Comparison of ENCODE assay signal across 22 mouse cellular contexts in the genomic region with DNA sequence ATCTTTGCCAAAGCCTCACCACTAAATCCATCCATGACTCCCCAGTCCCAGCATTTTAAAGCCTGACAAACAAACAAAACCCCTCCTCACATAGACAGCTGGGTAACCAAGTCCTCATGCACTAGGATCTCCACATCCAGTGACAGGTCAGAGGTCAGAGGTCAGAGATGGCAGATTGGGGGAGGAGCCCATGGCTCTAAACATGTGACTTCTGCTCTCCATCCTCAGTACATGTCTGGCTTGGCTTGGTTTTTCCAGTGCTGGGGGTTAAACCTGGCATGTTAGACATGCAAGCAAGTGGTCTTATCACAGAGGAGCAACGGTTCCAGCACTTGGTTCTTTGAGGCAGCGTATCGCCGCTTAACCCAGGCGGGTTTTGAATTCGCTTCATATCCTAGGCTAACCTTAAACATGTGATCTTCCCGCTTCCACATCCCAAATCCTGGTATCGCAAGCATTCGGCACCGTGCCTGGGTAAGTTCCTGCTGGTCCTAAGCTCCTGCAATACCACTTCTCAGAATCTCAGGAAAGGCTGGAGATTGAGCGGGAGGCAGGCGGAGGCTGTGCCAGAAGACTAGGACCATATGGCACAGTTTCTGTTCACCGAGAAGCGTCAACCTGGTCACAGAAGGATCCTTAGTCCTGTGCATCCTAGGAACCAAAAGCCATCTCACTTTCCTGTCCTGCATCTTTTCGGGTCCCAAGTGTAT. TPM values are rescaled to one million over a fixed set of nuclear protein-coding genes. Genes with fewer than 3 reads are reported as not detected.
DNase-seq lines count a peak whose midpoint lies in the region; ATAC-seq lines count a peak whose summit lies in the region.
"Had no signal": no experiment of that assay in that cellular context is flagged by ENCODE, and none has a peak within 500 bp of the region (broad histone marks: within the 10 kb centered on the region; RNA-seq: fewer than 3 reads in every experiment).

No protein-coding gene starts in this region.

- DNase-seq in midbrain, embryonic 10.5 days (ENCODE audit: low spot score) = no peak
- DNase-seq in R1 (ENCODE audit: low read depth, low spot score) = peak; percentile 63
- DNase-seq in cerebellum, adult 8-10 months = peak; percentile 70
- DNase-seq in ovary, postnatal 10 days (ENCODE audit: low spot score) = no peak
- DNase-seq in kidney, adult 18-20 months = no peak
- DNase-seq: adrenal gland, postnatal 14 days; gastrocnemius, postnatal 25 days; heart, adult 2 months; kidney, adult 11 months; lung, postnatal 10 days; spleen, adult 18-20 months had no signal

- peaks cover 18% of the 10 kb centered on the region for H3K27me3 ChIP-seq in midbrain, embryonic 12.5 days
- H3K27me3 ChIP-seq in midbrain, embryonic 10.5 days (ENCODE audit: low read depth, poor library complexity, severe bottlenecking) = peaks cover 48% of the 10 kb centered on the region
- no peaks in the 10 kb centered on the region for H3K27me3 ChIP-seq in midbrain, embryonic 15.5 days (replicated peaks)
- H3K27me3 ChIP-seq: neural tube, embryonic 12.5 days had no signal

- ATAC-seq in midbrain, embryonic 12.5 days (ENCODE audit: low FRiP score, low read depth) = no peak
- no peak for ATAC-seq in midbrain, embryonic 15.5 days (replicated peaks)
- ATAC-seq: forebrain, embryonic 14.5 days had no signal

- H3K4me2 ChIP-seq in midbrain, embryonic 12.5 days (replicated peaks) = no peak overlapping the region
- no peak overlapping the region for H3K4me2 ChIP-seq in midbrain, embryonic 15.5 days
- H3K4me2 ChIP-seq: embryonic facial prominence, embryonic 13.5 days; limb, embryonic 15.5 days; liver, embryonic 15.5 days; neural tube, embryonic 12.5 days had no signal

- no peaks in the 10 kb centered on the region for H3K9me3 ChIP-seq in midbrain, embryonic 12.5 days
- no peaks in the 10 kb centered on the region for H3K9me3 ChIP-seq in midbrain, embryonic 10.5 days (replicated peaks)
- H3K9me3 ChIP-seq in midbrain, embryonic 15.5 days = no peaks in the 10 kb centered on the region
- H3K9me3 ChIP-seq: embryonic facial prominence, embryonic 13.5 days; limb, embryonic 15.5 days; liver, embryonic 15.5 days; neural tube, embryonic 12.5 days had no signal

- H3K4me1 ChIP-seq in midbrain, embryonic 12.5 days = peaks cover 35% of the 10 kb centered on the region
- peaks cover 39% of the 10 kb centered on the region for H3K4me1 ChIP-seq in midbrain, embryonic 10.5 days
- H3K4me1 ChIP-seq in midbrain, embryonic 15.5 days = peaks cover 39% of the 10 kb centered on the region

- H3K9ac ChIP-seq in midbrain, embryonic 12.5 days (replicated peaks) = no peak overlapping the region
- H3K9ac ChIP-seq in midbrain, embryonic 15.5 days = no peak overlapping the region
- H3K9ac ChIP-seq: embryonic facial prominence, embryonic 13.5 days; limb, embryonic 15.5 days; liver, embryonic 15.5 days; neural tube, embryonic 12.5 days had no signal

- WGBS in midbrain, embryonic 12.5 days = 95% methylated on average over 15 of the region's 15 CpGs
- 94% methylated on average over 15 of the region's 15 CpGs for WGBS in midbrain, embryonic 10.5 days
- WGBS in midbrain, embryonic 15.5 days = 93% methylated on average over 15 of the region's 15 CpGs

- no peaks in the 10 kb centered on the region for H3K36me3 ChIP-seq in midbrain, embryonic 12.5 days
- no peaks in the 10 kb centered on the region for H3K36me3 ChIP-seq in midbrain, embryonic 10.5 days
- no peaks in the 10 kb centered on the region for H3K36me3 ChIP-seq in midbrain, embryonic 15.5 days (replicated peaks)
- H3K36me3 ChIP-seq: embryonic facial prominence, embryonic 13.5 days; limb, embryonic 15.5 days; liver, embryonic 15.5 days; neural tube, embryonic 12.5 days had no signal

- peak overlapping the region; percentile 69 for H3K27ac ChIP-seq in midbrain, embryonic 12.5 days (replicated peaks)
- H3K27ac ChIP-seq in midbrain, embryonic 10.5 days (replicated peaks) = no peak overlapping the region
- H3K27ac ChIP-seq in midbrain, embryonic 15.5 days = peak overlapping the region; percentile 61
- H3K27ac ChIP-seq: embryonic facial prominence, embryonic 13.5 days; heart, adult 2 months; kidney, postnatal 0 days; limb, embryonic 15.5 days; liver, embryonic 15.5 days; neural tube, embryonic 12.5 days had no signal

- H3K4me3 ChIP-seq in midbrain, embryonic 12.5 days = no peak overlapping the region
- H3K4me3 ChIP-seq in midbrain, embryonic 10.5 days = no peak overlapping the region
- no peak overlapping the region for H3K4me3 ChIP-seq in midbrain, embryonic 15.5 days
- H3K4me3 ChIP-seq: embryonic facial prominence, embryonic 13.5 days; heart, adult 2 months; limb, embryonic 15.5 days; liver, embryonic 15.5 days; neural tube, embryonic 12.5 days had no signal

RNA-seq across cellular contexts. Expression of gene Asic1, which starts 8.9 kb away (rescaled TPM):
- polyA plus RNA-seq in midbrain, embryonic 12.5 days (2016; fragmentation: Nextera tagmentation; extraction: Ambion mirVana) = 36.0 and 43.7 TPM in 2 replicates
- polyA plus RNA-seq in midbrain, embryonic 10.5 days (2016; fragmentation: Nextera tagmentation; extraction: Ambion mirVana) = 6.0 and 14.9 TPM in 2 replicates
- 64.0 and 65.9 TPM in 2 replicates for polyA plus RNA-seq in midbrain, embryonic 15.5 days (2015; fragmentation: Nextera tagmentation; extraction: Ambion mirVana)

RNA-seq across cellular contexts. Expression of gene Racgap1, which starts 9.8 kb away (rescaled TPM):
- polyA plus RNA-seq in midbrain, embryonic 12.5 days (2016; fragmentation: Nextera tagmentation; extraction: Ambion mirVana) = 223 TPM in 2 replicates
- 208 and 239 TPM in 2 replicates for polyA plus RNA-seq in midbrain, embryonic 10.5 days (2016; fragmentation: Nextera tagmentation; extraction: Ambion mirVana)
- polyA plus RNA-seq in midbrain, embryonic 15.5 days (2015; fragmentation: Nextera tagmentation; extraction: Ambion mirVana) = 49.0 and 56.9 TPM in 2 replicates

RNA-seq across cellular contexts. Expression of gene Smarcd1, which starts 40.7 kb away (rescaled TPM):
- 141 and 157 TPM in 2 replicates for polyA plus RNA-seq in midbrain, embryonic 12.5 days (2016; fragmentation: Nextera tagmentation; extraction: Ambion mirVana)
- 98.1 and 112 TPM in 2 replicates for polyA plus RNA-seq in midbrain, embryonic 10.5 days (2016; fragmentation: Nextera tagmentation; extraction: Ambion mirVana)
- 114 and 119 TPM in 2 replicates for polyA plus RNA-seq in midbrain, embryonic 15.5 days (2015; fragmentation: Nextera tagmentation; extraction: Ambion mirVana)

RNA-seq across cellular contexts. Expression of gene Gm17349, which starts 44.0 kb away (rescaled TPM):
- not detected in 2 replicates for polyA plus RNA-seq in midbrain, embryonic 12.5 days (2016; fragmentation: Nextera tagmentation; extraction: Ambion mirVana)
- not detected in 2 replicates for polyA plus RNA-seq in midbrain, embryonic 10.5 days (2016; fragmentation: Nextera tagmentation; extraction: Ambion mirVana)
- polyA plus RNA-seq in midbrain, embryonic 15.5 days (2015; fragmentation: Nextera tagmentation; extraction: Ambion mirVana) = not detected in 2 replicates
- polyA plus RNA-seq: embryonic facial prominence, embryonic 13.5 days; forebrain, embryonic 14.5 days; heart, adult 2 months; heart, embryonic 16.5 days; kidney, postnatal 0 days; limb, embryonic 15.5 days; liver, embryonic 15.5 days; neural tube, embryonic 12.5 days; stomach, embryonic 16.5 days; thymus, postnatal 0 days had no signal

RNA-seq across cellular contexts. Expression of gene Gpd1, which starts 56.0 kb away (rescaled TPM):
- polyA plus RNA-seq in midbrain, embryonic 12.5 days (2016; fragmentation: Nextera tagmentation; extraction: Ambion mirVana) = 0.75 and 0.96 TPM in 2 replicates
- 0.40 and 0.62 TPM in 2 replicates for polyA plus RNA-seq in midbrain, embryonic 10.5 days (2016; fragmentation: Nextera tagmentation; extraction: Ambion mirVana)
- polyA plus RNA-seq in midbrain, embryonic 15.5 days (2015; fragmentation: Nextera tagmentation; extraction: Ambion mirVana) = 1.5 and 1.8 TPM in 2 replicates

Comparison
In these comparisons a context has a peak if more than half of its experiments do, and no peak if none do; other contexts are left out.
1. DNase-seq: peak in R1 (single experiment) and cerebellum, adult 8-10 months (single experiment); none in midbrain, embryonic 10.5 days (single experiment), ovary, postnatal 10 days (single experiment) and kidney, adult 18-20 months (single experiment).